Comparison of ENCODE assay signal across 30 mouse cellular contexts in the genomic region with DNA sequence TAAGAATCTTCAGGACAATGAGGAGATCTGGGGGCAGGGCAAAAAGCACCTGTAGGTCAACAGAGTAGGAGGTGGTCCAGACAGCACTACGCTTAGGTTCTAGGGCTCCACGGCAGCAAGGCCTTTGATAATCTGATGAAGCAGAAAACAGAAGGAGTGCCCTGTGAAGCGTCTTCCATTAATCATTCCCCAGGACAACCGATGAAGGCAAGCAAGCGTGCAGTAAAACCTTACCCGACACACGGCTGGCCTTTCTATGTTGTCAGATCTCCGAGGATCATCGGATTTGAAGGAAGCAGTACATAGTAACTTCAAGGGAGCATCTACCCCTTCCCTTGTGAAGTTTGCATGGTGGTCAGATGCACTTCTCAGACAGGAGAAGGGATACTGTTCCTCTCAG. TPM values are rescaled to one million over a fixed set of nuclear protein-coding genes. Genes with fewer than 3 reads are reported as not detected.
A peak's percentile ranks its signal among the peaks of the same experiment; 100 is the strongest.
DNase-seq lines count a peak whose midpoint lies in the region; ATAC-seq and TF ChIP-seq lines count a peak whose summit lies in the region.
"Had no signal": no experiment of that assay in that cellular context is flagged by ENCODE, and none has a peak within 500 bp of the region (broad histone marks: within the 10 kb centered on the region; RNA-seq: fewer than 3 reads in every experiment).

No protein-coding gene starts in this region.

- peak; percentile 58 for DNase-seq in kidney, adult 2 months
- DNase-seq in kidney, postnatal 25 days, result no peak
- DNase-seq in mesoderm, embryonic 11.5 days (ENCODE audit: low read depth, low spot score), result peak; percentile 40
- DNase-seq in urinary bladder, postnatal 25 days (ENCODE audit: low spot score), result no peak
- no peak for DNase-seq in layer of hippocampus, adult 8-10 months (ENCODE audit: low spot score in 2 of 2)
- DNase-seq: adrenal gland, postnatal 25 days; B cell, adult 2 months; cerebellum, adult 11-12 months; cerebellum, adult 9-11 months; gastrocnemius, postnatal 25 days; heart, adult 18-20 months; heart, postnatal 10 days; liver, postnatal 0 days; lung, postnatal 36 days; right cerebral cortex, adult 18-20 months; spleen, adult 18-20 months; thymus, postnatal 14 days had no signal

- no peaks in the 10 kb centered on the region for H3K4me1 ChIP-seq in kidney, adult 2 months (ENCODE audit: control insufficient read depth, insufficient read depth, low read length)
- H3K4me1 ChIP-seq in kidney, embryonic 15.5 days, result peaks cover 6% of the 10 kb centered on the region; the same call in 1 of the 2 replicates
- H3K4me1 ChIP-seq in kidney, embryonic 16.5 days (ENCODE audit: insufficient read depth, low read length), result no peaks in the 10 kb centered on the region; the same call in 1 of the 2 replicates
- H3K4me1 ChIP-seq: embryonic facial prominence, embryonic 12.5 days; heart, embryonic 13.5 days; liver, embryonic 12.5 days; megakaryocyte, embryonic 14.5 days; midbrain, embryonic 13.5 days; neural tube, embryonic 15.5 days had no signal

- no peak for TF ChIP-seq POLR2A in kidney, adult 2 months (IDR thresholded peaks at IDR 0.05; ENCODE audit: low read depth, low read length)

- no peaks in the 10 kb centered on the region for H3K27me3 ChIP-seq in kidney, adult 2 months (replicated peaks; ENCODE audit: control insufficient read depth, insufficient read depth, low read length)
- H3K27me3 ChIP-seq in kidney, embryonic 15.5 days, result no peaks in the 10 kb centered on the region
- no peaks in the 10 kb centered on the region for H3K27me3 ChIP-seq in kidney, embryonic 16.5 days (ENCODE audit: insufficient read depth, low read length)
- H3K27me3 ChIP-seq: embryonic facial prominence, embryonic 12.5 days; heart, embryonic 13.5 days; liver, embryonic 12.5 days; megakaryocyte, embryonic 14.5 days; midbrain, embryonic 13.5 days; neural tube, embryonic 15.5 days had no signal

- no peaks in the 10 kb centered on the region for H3K36me3 ChIP-seq in kidney, adult 2 months (ENCODE audit: control insufficient read depth, insufficient read depth, low read length)
- no peaks in the 10 kb centered on the region for H3K36me3 ChIP-seq in kidney, embryonic 15.5 days
- no peaks in the 10 kb centered on the region for H3K36me3 ChIP-seq in kidney, embryonic 16.5 days (ENCODE audit: insufficient read depth, low read length)
- H3K36me3 ChIP-seq: embryonic facial prominence, embryonic 12.5 days; heart, embryonic 13.5 days; liver, embryonic 12.5 days; midbrain, embryonic 13.5 days; neural tube, embryonic 15.5 days had no signal

- H3K4me2 ChIP-seq in kidney, embryonic 15.5 days, result no peak overlapping the region
- no peak overlapping the region for H3K4me2 ChIP-seq in kidney, embryonic 16.5 days (replicated peaks; ENCODE audit: low read depth, low read length)
- H3K4me2 ChIP-seq: embryonic facial prominence, embryonic 12.5 days; heart, embryonic 13.5 days; liver, embryonic 12.5 days; midbrain, embryonic 13.5 days; neural tube, embryonic 15.5 days had no signal

- H3K9ac ChIP-seq in kidney, embryonic 15.5 days, result no peak overlapping the region
- H3K9ac ChIP-seq in kidney, embryonic 16.5 days (replicated peaks; ENCODE audit: low read length), result no peak overlapping the region
- H3K9ac ChIP-seq: embryonic facial prominence, embryonic 12.5 days; heart, embryonic 13.5 days; liver, embryonic 12.5 days; liver, postnatal 0 days; midbrain, embryonic 13.5 days; neural tube, embryonic 15.5 days had no signal

- TF ChIP-seq CTCF in kidney, adult 2 months (conservative IDR thresholded peaks at IDR 0.05; ENCODE audit: insufficient read depth, insufficient read length, low read depth, low read length), result no peak

- no peaks in the 10 kb centered on the region for H3K9me3 ChIP-seq in kidney, embryonic 15.5 days (replicated peaks)
- H3K9me3 ChIP-seq in kidney, embryonic 16.5 days (ENCODE audit: low read length), result 0 out of 2 replicates have a peak, but pooled peaks cover 1% of the 10 kb centered on the region
- H3K9me3 ChIP-seq: embryonic facial prominence, embryonic 12.5 days; heart, embryonic 13.5 days; midbrain, embryonic 13.5 days had no signal

- peak; percentile 84 for ATAC-seq in kidney, embryonic 15.5 days (replicated peaks; ENCODE audit: low FRiP score)
- ATAC-seq in kidney, embryonic 16.5 days (ENCODE audit: low FRiP score, low TSS enrichment), result peak; percentile 86; the same call in 1 of the 2 replicates
- ATAC-seq: forebrain, embryonic 14.5 days; hindbrain, embryonic 16.5 days; liver, embryonic 12.5 days; liver, postnatal 0 days; midbrain, embryonic 13.5 days had no signal

- no peak overlapping the region for H3K4me3 ChIP-seq in kidney, adult 2 months (ENCODE audit: insufficient read depth, low read depth, low read length)
- no peak overlapping the region for H3K4me3 ChIP-seq in kidney, embryonic 15.5 days (replicated peaks)
- no peak overlapping the region for H3K4me3 ChIP-seq in kidney, embryonic 16.5 days (ENCODE audit: low read length)
- H3K4me3 ChIP-seq: embryonic facial prominence, embryonic 12.5 days; heart, embryonic 13.5 days; left cerebral cortex, adult 2 months; liver, embryonic 12.5 days; megakaryocyte, embryonic 14.5 days; midbrain, embryonic 13.5 days; neural tube, embryonic 15.5 days had no signal

- 35% methylated on average over 9 of the region's 9 CpGs for WGBS in kidney, adult 2 months
- 18% methylated on average over 9 of the region's 9 CpGs for WGBS in kidney, embryonic 15.5 days
- 23% methylated on average over 9 of the region's 9 CpGs for WGBS in kidney, embryonic 16.5 days

- H3K27ac ChIP-seq in kidney, adult 2 months (ENCODE audit: insufficient read depth, low read depth, low read length), result no peak overlapping the region
- no peak overlapping the region for H3K27ac ChIP-seq in kidney, embryonic 15.5 days
- no peak overlapping the region for H3K27ac ChIP-seq in kidney, embryonic 16.5 days (ENCODE audit: low read length)
- H3K27ac ChIP-seq: embryonic facial prominence, embryonic 12.5 days; heart, embryonic 13.5 days; left cerebral cortex, adult 2 months; liver, embryonic 12.5 days; midbrain, embryonic 13.5 days; neural tube, embryonic 15.5 days had no signal

RNA-seq across cellular contexts. Expression of a gene that starts 46.3 kb away (rescaled TPM):
- polyA plus RNA-seq in kidney, adult 2 months (2012; rRNA removed), result 1.1 and 1.6 TPM in 2 replicates
- 9.5 and 9.9 TPM in 2 replicates for polyA plus RNA-seq in kidney, embryonic 15.5 days (2015; fragmentation: Nextera tagmentation; extraction: Ambion mirVana)
- 10.2 and 11.7 TPM in 2 replicates for polyA plus RNA-seq in kidney, embryonic 16.5 days (2015; fragmentation: Nextera tagmentation; extraction: Ambion mirVana)
- total RNA-seq in layer of hippocampus, adult 8-10 months (2022), result 1 to 10 TPM; 2.6 to 3.8 (median 3.4) TPM
- total RNA-seq: common myeloid progenitor, adult 5-6 weeks; hematopoietic stem cell, adult 5-6 weeks had no signal
- polyA plus RNA-seq: liver, postnatal 0 days had no signal

Comparison
In these comparisons a context has a peak if more than half of its experiments do, and no peak if none do; other contexts are left out.
1. DNase-seq: peak in kidney, adult 2 months (single experiment) and mesoderm, embryonic 11.5 days (single experiment); none in kidney, postnatal 25 days (0 of 2), urinary bladder, postnatal 25 days (single experiment) and layer of hippocampus, adult 8-10 months (0 of 2).